Mouse (Mus musculus) limb, embryonic 14.5 days (tissue): Measurements from ENCODE around the gene C1qtnf5. TPM values are rescaled to one million over a fixed set of nuclear protein-coding genes. Genes with fewer than 3 reads are reported as not detected.
A peak's percentile ranks its signal among the peaks of the same experiment; 100 is the strongest.

ENCODE experiments used
- ATAC-seq: fragments of 200-750 bp; cut with Nextera tagmentation; 2 replicates; pipeline ENCODE4 v1.8.0; 2017; ENCODE audit warnings: low read depth, moderate number of reproducible peaks, moderate TSS enrichment; ENCODE audit not compliant: low FRiP score
- DNase-seq: peaks from one replicate; pipeline ENCODE4 v3.0.0-alpha.2; 2015; ENCODE audit warnings: low spot score
- H3K27ac ChIP-seq: fragments of 300-500 bp; sonication (generic); replicated peaks from 2 replicates; pipeline ENCODE4 v1.5.1; 2014; ENCODE audit warnings: low read depth, mild to moderate bottlenecking, low read length, moderate library complexity, mixed read lengths
- H3K27me3 ChIP-seq: fragments of 300-500 bp; sonication (generic); 2 replicates; pipeline ENCODE4 v1.6.1; 2014; ENCODE audit warnings: low read length, mixed read lengths; ENCODE audit not compliant: control insufficient read depth, insufficient read depth
- H3K36me3 ChIP-seq: fragments of 300-500 bp; sonication (generic); 2 replicates; pipeline ENCODE4 v1.6.1; 2014; ENCODE audit warnings: mild to moderate bottlenecking, low read length, moderate library complexity, mixed read lengths; ENCODE audit not compliant: control insufficient read depth, insufficient read depth
- H3K4me1 ChIP-seq: fragments of 300-500 bp; sonication (generic); 2 replicates; pipeline ENCODE4 v1.6.1; 2014; ENCODE audit warnings: antibody characterized with exemption, low read length, mixed read lengths; ENCODE audit not compliant: control insufficient read depth, insufficient read depth
- H3K4me2 ChIP-seq: fragments of 300-500 bp; sonication (generic); replicated peaks from 2 replicates; pipeline ENCODE4 v1.6.1; 2014; ENCODE audit warnings: low read depth, mild to moderate bottlenecking, low read length, moderate library complexity; ENCODE audit not compliant: severe bottlenecking
- H3K4me3 ChIP-seq: fragments of 300-500 bp; sonication (generic); replicated peaks from 2 replicates; pipeline ENCODE4 v1.5.1; 2014; ENCODE audit warnings: low read length
- H3K9ac ChIP-seq: fragments of 300-500 bp; sonication (generic); 2 replicates; pipeline ENCODE4 v1.6.1; 2014; ENCODE audit warnings: mild to moderate bottlenecking, low read depth, low read length, moderate library complexity; ENCODE audit not compliant: severe bottlenecking
- H3K9me3 ChIP-seq: fragments of 300-500 bp; sonication (generic); 2 replicates; pipeline ENCODE4 v1.6.1; 2016; ENCODE audit warnings: low read length; ENCODE audit not compliant: control insufficient read depth
- POLR2A ChIP-seq: fragments of 200-500 bp; IDR thresholded peaks from 2 replicates; pipeline ENCODE4 v1.8.0; 2012; ENCODE audit warnings: inconsistent platforms, mild to moderate bottlenecking, moderate library complexity, borderline replicate concordance; ENCODE audit not compliant: insufficient read depth, insufficient read length; ENCODE audit errors: extremely low read depth
- WGBS: fragments of 180-500 bp; shearing (Covaris S2); extraction: QIAGEN DNeasy Blood & Tissue Kit; methylation state at CpG from one replicate; pipeline ENCODE4 v1.1.7; 2014; 5-methylcytosine and 5-hydroxymethylcytosine counted together
- polyA plus RNA-seq, 2 experiments: library from polyadenylated mRNA; depleted of rRNA in 1 of 2; stranded (reverse) in 1 of 2; unstranded in 1 of 2; fragments of >200 nt; fragmentation: Nextera tagmentation in 1 of 2; extraction: Ambion mirVana in 1 of 2; gene quantifications; 2 replicates each; pipeline versions ENCODE4 v1.2.1 to v1.2.3; 2012 to 2014

The C1qtnf5 gene
- polyA plus RNA-seq, 2 experiments = 7.5 to 10.0 TPM

- Histone ChIP-seq H3K9ac (no peak overlapping the region), H3K4me1 (no peaks in the 10 kb centered on the region), H3K36me3 (no peaks in the 10 kb centered on the region), H3K4me2 (no peak overlapping the region), H3K9me3 (no peaks in the 10 kb centered on the region), H3K27me3 (no peaks in the 10 kb centered on the region), H3K4me3 (no peak overlapping the region), H3K27ac (no peak overlapping the region)
- no peak for ATAC-seq
- WGBS = 78% methylated on average over 8 of the region's 8 CpGs
- no peak for DNase-seq
- no peak for TF ChIP-seq POLR2A
Measured at GRCm38 (mm10) chr9:44119948-44120465, 13.0 kb downstream of the C1qtnf5 start.

GRCm38 (mm10) chr9:44124317-44124716 lies 17.3 kb downstream of the C1qtnf5 start:
- ATAC-seq (no peak), DNase-seq (no peak)
- Histone ChIP-seq H3K27me3 (no peaks in the 10 kb centered on the region), H3K9ac (no peak overlapping the region), H3K4me2 (no peak overlapping the region), H3K27ac (no peak overlapping the region), H3K4me1 (peaks cover 7% of the 10 kb centered on the region), H3K36me3 (no peaks in the 10 kb centered on the region), H3K9me3 (no peaks in the 10 kb centered on the region), H3K4me3 (no peak overlapping the region)
- 70% methylated on average over 6 of the region's 6 CpGs for WGBS
- TF ChIP-seq POLR2A = no peak

DNA sequence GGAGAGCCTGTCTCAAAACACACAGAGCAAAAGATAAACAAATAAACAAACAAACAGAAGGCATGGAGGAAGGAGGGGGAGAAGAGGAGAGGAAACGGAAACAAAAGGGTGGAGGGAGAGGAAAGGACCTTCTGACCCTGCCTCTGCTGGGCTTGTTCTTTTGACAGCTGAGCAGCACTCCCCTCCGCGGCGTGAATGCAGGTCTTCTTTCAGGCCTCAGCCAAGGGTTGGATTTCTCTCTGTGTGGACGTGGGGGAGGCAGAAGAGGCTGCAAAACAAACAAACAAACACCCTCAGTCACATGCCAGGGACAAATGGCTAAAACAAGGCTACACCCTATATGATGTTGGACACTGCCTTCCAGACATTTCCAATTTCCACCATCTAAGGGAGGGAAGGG lies 18.0 kb downstream of the C1qtnf5 start:
- TF ChIP-seq POLR2A = no peak
- DNase-seq (no peak), ATAC-seq (no peak)
- Histone ChIP-seq H3K4me1 (peaks cover 13% of the 10 kb centered on the region), H3K4me3 (no peak overlapping the region), H3K27me3 (no peaks in the 10 kb centered on the region), H3K9me3 (no peaks in the 10 kb centered on the region), H3K36me3 (no peaks in the 10 kb centered on the region), H3K9ac (no peak overlapping the region), H3K27ac (no peak overlapping the region), H3K4me2 (no peak overlapping the region)
- 68% methylated on average over 5 of the region's 5 CpGs for WGBS

DNA sequence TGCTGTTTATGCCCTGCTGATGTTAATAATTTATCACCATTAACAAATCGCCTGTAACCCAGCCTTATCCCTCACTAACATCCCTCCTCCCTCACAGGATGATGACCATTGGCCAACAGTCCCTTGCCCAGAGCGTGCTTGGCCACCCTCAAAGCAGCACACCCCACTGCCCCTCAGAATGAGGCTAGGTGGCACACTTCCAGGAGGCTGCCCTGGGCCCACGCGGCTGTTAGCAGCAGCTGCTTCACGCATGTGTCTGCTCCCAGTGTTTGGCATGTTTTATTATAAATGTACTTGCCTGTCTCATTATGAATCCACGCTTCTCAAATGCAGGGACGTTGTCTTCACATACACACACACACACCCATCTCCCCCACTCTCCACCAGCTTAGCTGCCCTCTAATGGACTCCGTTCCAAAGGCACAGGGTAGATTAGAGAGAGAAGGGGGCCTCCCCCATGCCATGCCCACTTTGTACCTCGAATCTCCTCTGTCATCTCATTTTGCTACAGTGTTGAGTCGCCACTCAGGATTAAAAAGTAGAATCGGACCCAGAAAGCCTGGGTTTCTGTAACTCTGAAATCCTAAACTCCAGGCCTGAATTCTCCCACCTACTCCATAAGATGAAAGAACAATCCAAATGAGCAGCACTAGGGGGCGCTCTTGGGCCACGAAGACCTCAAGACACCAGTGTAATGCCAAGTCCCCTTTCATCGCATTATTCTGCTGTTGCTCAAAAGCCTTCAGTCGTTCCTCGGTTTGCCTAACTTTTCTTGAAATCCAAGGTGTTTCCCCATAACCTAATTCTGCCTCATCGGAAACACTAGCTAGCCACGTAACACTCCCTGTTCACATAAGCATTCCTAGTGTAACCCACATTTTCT lies 18.7 kb downstream of the C1qtnf5 start:
- Histone ChIP-seq H3K27ac (peak overlapping the region; percentile 26; the same call in 1 of the 2 replicates), H3K4me2 (peak overlapping the region; percentile 35), H3K36me3 (no peaks in the 10 kb centered on the region), H3K27me3 (no peaks in the 10 kb centered on the region), H3K4me1 (peaks cover 20% of the 10 kb centered on the region), H3K9me3 (no peaks in the 10 kb centered on the region), H3K9ac (no peak overlapping the region; the same call in 1 of the 2 replicates), H3K4me3 (no peak overlapping the region)
- DNase-seq (peak; percentile 92), ATAC-seq (peak; percentile 60; the same call in 1 of the 2 replicates)
- TF ChIP-seq POLR2A = no peak
- 29% methylated on average over 18 of the region's 18 CpGs for WGBS

DNA sequence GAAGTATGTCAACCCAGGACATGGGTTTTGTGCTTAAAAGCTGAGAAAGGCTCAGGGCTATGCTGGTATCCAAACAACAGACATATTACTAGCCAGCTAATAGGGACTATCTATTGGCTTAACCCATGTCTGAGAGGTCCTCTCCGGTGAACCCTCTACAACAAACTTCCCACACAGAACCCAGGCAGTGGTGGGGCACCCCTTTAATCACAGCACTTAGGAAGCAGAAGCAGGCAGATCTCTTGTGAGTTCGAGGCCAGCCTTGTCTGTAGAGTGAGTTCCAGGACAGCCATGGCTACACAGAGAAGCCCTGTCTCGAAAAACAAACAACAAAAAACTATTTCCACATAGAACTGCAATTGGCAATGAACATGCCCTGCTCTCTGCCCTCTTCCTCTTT lies 19.7 kb downstream of the C1qtnf5 start:
- Histone ChIP-seq H3K9me3 (no peaks in the 10 kb centered on the region), H3K36me3 (no peaks in the 10 kb centered on the region), H3K4me2 (0 out of 2 replicates have a peak overlapping the region, but pooled peaks have one; percentile 35), H3K9ac (no peak overlapping the region), H3K27me3 (no peaks in the 10 kb centered on the region), H3K27ac (no peak overlapping the region), H3K4me3 (no peak overlapping the region), H3K4me1 (peaks cover 27% of the 10 kb centered on the region)
- TF ChIP-seq POLR2A = no peak
- WGBS = 82% methylated on average over 3 of the region's 3 CpGs
- DNase-seq = no peak
- no peak for ATAC-seq
